Mouse (Mus musculus) heart, embryonic 11.5 days (tissue): Measurements from ENCODE around the gene Dennd5a. TPM values are rescaled to one million over a fixed set of nuclear protein-coding genes. Genes with fewer than 3 reads are reported as not detected.
"Not testable (repeated sequence)": the region's sequence is repeated elsewhere in the genome, so short reads cannot be mapped to it uniquely, and the experiment has no call there.

ENCODE experiments used
- ATAC-seq: fragments of 200-750 bp; cut with Nextera tagmentation; replicated peaks from 2 replicates; pipeline ENCODE4 v1.8.0; 2017; ENCODE audit warnings: moderate library complexity; ENCODE audit not compliant: insufficient number of reproducible peaks, low FRiP score, low TSS enrichment
- H3K27ac ChIP-seq: fragments of 300-500 bp; sonication (generic); 2 replicates; pipeline ENCODE4 v1.5.1; 2014; ENCODE audit warnings: mild to moderate bottlenecking, low read depth, low read length
- H3K27me3 ChIP-seq: fragments of 300-500 bp; sonication (generic); 2 replicates; pipeline ENCODE4 v1.6.1; 2014; ENCODE audit warnings: mild to moderate bottlenecking, low read length, mixed read lengths; ENCODE audit not compliant: control insufficient read depth, insufficient read depth
- H3K36me3 ChIP-seq: fragments of 300-500 bp; sonication (generic); 2 replicates; pipeline ENCODE4 v1.6.1; 2014; ENCODE audit warnings: mild to moderate bottlenecking, low read length, moderate library complexity, mixed read lengths; ENCODE audit not compliant: control insufficient read depth, insufficient read depth
- H3K4me1 ChIP-seq: fragments of 300-500 bp; sonication (generic); 2 replicates; pipeline ENCODE4 v1.6.1; 2014; ENCODE audit warnings: low read length; ENCODE audit not compliant: control insufficient read depth, insufficient read depth
- H3K4me2 ChIP-seq: fragments of 300-500 bp; sonication (generic); 2 replicates; pipeline ENCODE4 v1.6.1; 2014; ENCODE audit warnings: mild to moderate bottlenecking, moderate library complexity
- H3K4me3 ChIP-seq: fragments of 300-500 bp; sonication (generic); 2 replicates; pipeline ENCODE4 v1.5.1; 2014; ENCODE audit warnings: low read depth, low read length
- H3K9ac ChIP-seq: fragments of 300-500 bp; sonication (generic); 2 replicates; pipeline ENCODE4 v1.6.1; 2014; ENCODE audit warnings: mild to moderate bottlenecking, low read depth, low read length, moderate library complexity
- H3K9me3 ChIP-seq: fragments of 300-500 bp; sonication (generic); replicated peaks from 2 replicates; pipeline ENCODE4 v1.6.1; 2016; ENCODE audit warnings: low read length; ENCODE audit not compliant: control insufficient read depth
- WGBS: fragments of 180-500 bp; shearing (Covaris S2); extraction: QIAGEN DNeasy Blood & Tissue Kit; methylation state at CpG from one replicate; pipeline ENCODE4 v1.1.7; 2014; ENCODE audit not compliant: insufficient replicate concordance; 5-methylcytosine and 5-hydroxymethylcytosine counted together
- polyA plus RNA-seq: library from polyadenylated mRNA; unstranded; fragments of >200 nt; fragmentation: Nextera tagmentation; extraction: Ambion mirVana; gene quantifications from 2 replicates; pipeline ENCODE4 v1.2.1, GENCODE M21; 2014

Gene Dennd5a
- polyA plus RNA-seq, 1 experiment from 2014 or later: 50.6 TPM

- 43% methylated on average over 2 of the region's 2 CpGs for WGBS
These were observed 33.1 kb upstream of the Dennd5a start for GRCm38 (mm10) chr7:109993157-109993959.

GRCm38 (mm10) chr7:109991286-109991685, 31.0 kb upstream of the Dennd5a start:
- H3K4me2 ChIP-seq: no peak overlapping the region
- no peaks in the 10 kb centered on the region for H3K27me3 ChIP-seq
- no peak overlapping the region for H3K27ac ChIP-seq
- 85% methylated on average over 1 of the region's 1 CpGs for WGBS
- no peak overlapping the region for H3K9ac ChIP-seq
- ATAC-seq: no peak
- H3K9me3 ChIP-seq: no peaks in the 10 kb centered on the region
- H3K4me3 ChIP-seq: no peak overlapping the region
- 0 out of 2 replicates have a peak, but pooled peaks cover 6% of the 10 kb centered on the region for H3K4me1 ChIP-seq
- no peaks in the 10 kb centered on the region for H3K36me3 ChIP-seq

More at GRCm38 (mm10) chr7:109993157-109993959, 33.1 kb upstream of the Dennd5a start:
- H3K4me3 ChIP-seq: no peak overlapping the region
- 0 out of 2 replicates have a peak, but pooled peaks cover 6% of the 10 kb centered on the region for H3K4me1 ChIP-seq
- peak overlapping the region; percentile 50 for H3K27ac ChIP-seq
- no peaks in the 10 kb centered on the region for H3K27me3 ChIP-seq
- no peaks in the 10 kb centered on the region for H3K36me3 ChIP-seq
- H3K9ac ChIP-seq: no peak overlapping the region
- 0 out of 2 replicates have a peak, but pooled peaks have one; percentile 22 for ATAC-seq
- no peaks in the 10 kb centered on the region for H3K9me3 ChIP-seq
- no peak overlapping the region for H3K4me2 ChIP-seq

- WGBS: 31% methylated on average over 6 of the region's 6 CpGs
- not testable (repeated sequence) for H3K36me3 ChIP-seq, ATAC-seq, H3K27me3 ChIP-seq, H3K9me3 ChIP-seq, H3K4me1 ChIP-seq
- peak within 1 kb of the TSS; percentile 70 for H3K4me3 ChIP-seq
- H3K9ac ChIP-seq: peak within 1 kb of the TSS; percentile 76
- H3K4me2 ChIP-seq: peak within 1 kb of the TSS; percentile 90
- peak within 1 kb of the TSS; percentile 88 for H3K27ac ChIP-seq
These were observed 26.5 kb upstream of the Dennd5a start, which contains the start of gene Tmem41b for GRCm38 (mm10) chr7:109986775-109987174. Gene Tmem41b, minus strand, starts transcription at chr7:109986929.

- peak; percentile 99 for ATAC-seq
- Histone ChIP-seq H3K9me3 (no peaks in the 10 kb centered on the region), H3K4me2 (peak overlapping the region; percentile 90), H3K4me1 (0 out of 2 replicates have a peak, but pooled peaks cover 2% of the 10 kb centered on the region), H3K36me3 (0 out of 2 replicates have a peak, but pooled peaks cover 3% of the 10 kb centered on the region), H3K27me3 (no peaks in the 10 kb centered on the region), H3K4me3 (peak overlapping the region; percentile 70), H3K27ac (peak overlapping the region; percentile 88), H3K9ac (peak overlapping the region; percentile 76)
- under 1% methylated on average over 43 of the region's 43 CpGs for WGBS
These were observed 25.9 kb upstream of the Dennd5a start for GRCm38 (mm10) chr7:109986133-109986669.

- Histone ChIP-seq H3K9ac (peak overlapping the region; percentile 76), H3K27me3 (no peaks in the 10 kb centered on the region), H3K9me3 (no peaks in the 10 kb centered on the region), H3K4me1 (0 out of 2 replicates have a peak, but pooled peaks cover 2% of the 10 kb centered on the region), H3K4me2 (peak overlapping the region; percentile 90), H3K36me3 (0 out of 2 replicates have a peak, but pooled peaks cover 3% of the 10 kb centered on the region), H3K4me3 (peak overlapping the region; percentile 70), H3K27ac (peak overlapping the region; percentile 88)
- ATAC-seq: peak; percentile 46
- WGBS: under 1% methylated on average over 27 of the region's 27 CpGs
These were observed 25.4 kb upstream of the Dennd5a start for GRCm38 (mm10) chr7:109985661-109986132.

- H3K27me3 ChIP-seq, H3K4me3 ChIP-seq: not testable (repeated sequence)
- WGBS: 88% methylated on average over 5 of the region's 5 CpGs
These were observed 24.3 kb upstream of the Dennd5a start for GRCm38 (mm10) chr7:109984608-109985007.

GRCm38 (mm10) chr7:109977131-109977530, 16.9 kb upstream of the Dennd5a start:
- not testable (repeated sequence) for H3K9ac ChIP-seq, H3K27me3 ChIP-seq, H3K27ac ChIP-seq, ATAC-seq, H3K9me3 ChIP-seq, H3K4me3 ChIP-seq, H3K4me2 ChIP-seq, H3K4me1 ChIP-seq
- WGBS: 66% methylated on average over 5 of the region's 5 CpGs
- H3K36me3 ChIP-seq: peaks cover 12% of the 10 kb centered on the region

More at GRCm38 (mm10) chr7:109984608-109985007, 24.3 kb upstream of the Dennd5a start:
- not testable (repeated sequence) for H3K9ac ChIP-seq, H3K4me2 ChIP-seq, H3K9me3 ChIP-seq, ATAC-seq, H3K36me3 ChIP-seq, H3K4me1 ChIP-seq, H3K27ac ChIP-seq

- H3K36me3 ChIP-seq: peaks cover 11% of the 10 kb centered on the region
- no peak overlapping the region for H3K4me3 ChIP-seq
These were observed 15.9 kb upstream of the Dennd5a start for GRCm38 (mm10) chr7:109975966-109976715.

More at GRCm38 (mm10) chr7:109975966-109976715, 15.9 kb upstream of the Dennd5a start:
- no peak for ATAC-seq
- no peak overlapping the region for H3K9ac ChIP-seq
- no peak overlapping the region for H3K4me2 ChIP-seq
- H3K4me1 ChIP-seq: no peaks in the 10 kb centered on the region
- no peak overlapping the region for H3K27ac ChIP-seq
- no peaks in the 10 kb centered on the region for H3K27me3 ChIP-seq
- no peaks in the 10 kb centered on the region for H3K9me3 ChIP-seq
- 84% methylated on average over 6 of the region's 6 CpGs for WGBS
